Mouse (Mus musculus) intestine, embryonic 14.5 days (tissue): ENCODE data around the gene Rnf24. TPM values are rescaled to one million over a fixed set of nuclear protein-coding genes. Genes with fewer than 3 reads are reported as not detected.
A peak's percentile ranks its signal among the peaks of the same experiment; 100 is the strongest.

Experiments used
- ATAC-seq: fragments of 200-750 bp; cut with Nextera tagmentation; replicated peaks from 2 replicates; pipeline ENCODE4 v1.8.0; 2017; ENCODE audit warnings: low read depth, moderate number of reproducible peaks, moderate TSS enrichment, moderate library complexity; ENCODE audit not compliant: low FRiP score, low TSS enrichment
- DNase-seq: peaks from one replicate; pipeline ENCODE4 v3.0.0-alpha.2; 2018; ENCODE audit warnings: low spot score
- H3K27ac ChIP-seq: fragments of 300-500 bp; sonication (generic); 2 replicates; pipeline ENCODE4 v1.5.1; 2014; ENCODE audit warnings: low read depth, mild to moderate bottlenecking, control low read depth
- H3K27me3 ChIP-seq: fragments of 300-500 bp; sonication (generic); replicated peaks from 2 replicates; pipeline ENCODE4 v1.6.1; 2014; ENCODE audit warnings: low read length, control low read depth; ENCODE audit not compliant: control insufficient read depth, insufficient read depth
- H3K36me3 ChIP-seq: fragments of 300-500 bp; sonication (generic); 2 replicates; pipeline ENCODE4 v1.6.1; 2014; ENCODE audit warnings: low read length, control low read depth; ENCODE audit not compliant: control insufficient read depth, insufficient read depth
- H3K4me1 ChIP-seq: fragments of 300-500 bp; sonication (generic); replicated peaks from 2 replicates; pipeline ENCODE4 v1.6.1; 2014; ENCODE audit warnings: low read length, control low read depth, mixed read lengths; ENCODE audit not compliant: control insufficient read depth, insufficient read depth
- H3K4me2 ChIP-seq: fragments of 300-500 bp; sonication (generic); 2 replicates; pipeline ENCODE4 v1.6.1; 2014; ENCODE audit warnings: low read length
- H3K4me3 ChIP-seq: fragments of 300-500 bp; sonication (generic); 2 replicates; pipeline ENCODE4 v1.5.1; 2014; ENCODE audit warnings: low read depth, low read length, control low read depth, mixed read lengths
- H3K9ac ChIP-seq: fragments of 300-500 bp; sonication (generic); 2 replicates; pipeline ENCODE4 v1.6.1; 2014; ENCODE audit warnings: mild to moderate bottlenecking, low read length
- H3K9me3 ChIP-seq: fragments of 300-500 bp; sonication (generic); 2 replicates; pipeline ENCODE4 v1.6.1; 2016; ENCODE audit warnings: low read length, control low read depth; ENCODE audit not compliant: control insufficient read depth
- WGBS: fragments of 180-500 bp; shearing (Covaris S2); extraction: QIAGEN DNeasy Blood & Tissue Kit; methylation state at CpG from one replicate; pipeline ENCODE4 v1.1.7; 2014; 5-methylcytosine and 5-hydroxymethylcytosine counted together
- polyA plus RNA-seq: library from polyadenylated mRNA; unstranded; fragments of >200 nt; fragmentation: Nextera tagmentation; extraction: Ambion mirVana; gene quantifications from 2 replicates; pipeline ENCODE4 v1.2.1, GENCODE M21; 2014

The Rnf24 gene
- polyA plus RNA-seq, 1 experiment from 2014 or later = 2.7 TPM

- ATAC-seq (no peak; the same call in none of the 2 replicates), DNase-seq (no peak)
- Histone ChIP-seq H3K9ac (peak overlapping the region; percentile 89), H3K27ac (peak overlapping the region; percentile 71), H3K27me3 (no peaks in the 10 kb centered on the region), H3K36me3 (no peaks in the 10 kb centered on the region), H3K9me3 (no peaks in the 10 kb centered on the region), H3K4me3 (peak overlapping the region; percentile 89), H3K4me2 (peak overlapping the region; percentile 96), H3K4me1 (peaks cover 7% of the 10 kb centered on the region)
- WGBS = 1% methylated on average over 47 of the region's 51 CpGs
Measured at GRCm38 (mm10) chr2:131351968-131352746, 535 bp downstream of the Rnf24 start.

GRCm38 (mm10) chr2:131351471-131351870 lies 1.2 kb downstream of the Rnf24 start:
- no peaks in the 10 kb centered on the region for H3K27me3 ChIP-seq
- no peak for ATAC-seq
- no peaks in the 10 kb centered on the region for H3K9me3 ChIP-seq
- peak overlapping the region; percentile 89 for H3K4me3 ChIP-seq
- no peak for DNase-seq
- no peak overlapping the region for H3K27ac ChIP-seq
- WGBS = 16% methylated on average over 10 of the region's 10 CpGs
- no peaks in the 10 kb centered on the region for H3K36me3 ChIP-seq
- H3K4me1 ChIP-seq = peaks cover 7% of the 10 kb centered on the region
- peak overlapping the region; percentile 89; the same call in 1 of the 2 replicates for H3K9ac ChIP-seq
- peak overlapping the region; percentile 96 for H3K4me2 ChIP-seq

GRCm38 (mm10) chr2:131350301-131350700 lies 2.4 kb downstream of the Rnf24 start:
- DNase-seq (no peak), ATAC-seq (no peak)
- H3K27ac ChIP-seq = no peak overlapping the region
- no peak overlapping the region for H3K4me2 ChIP-seq
- no peak overlapping the region for H3K4me3 ChIP-seq
- no peak overlapping the region for H3K9ac ChIP-seq
- H3K9me3 ChIP-seq = no peaks in the 10 kb centered on the region
- H3K36me3 ChIP-seq = no peaks in the 10 kb centered on the region
- H3K4me1 ChIP-seq = peaks cover 7% of the 10 kb centered on the region
- no peaks in the 10 kb centered on the region for H3K27me3 ChIP-seq
- 88% methylated on average over 6 of the region's 6 CpGs for WGBS

- WGBS = 62% methylated on average over 3 of the region's 3 CpGs
- H3K9me3 ChIP-seq = no peaks in the 10 kb centered on the region
- no peak for ATAC-seq
Measured at GRCm38 (mm10) chr2:131345556-131345955, 7.1 kb downstream of the Rnf24 start.

GRCm38 (mm10) chr2:131344449-131344848 lies 8.2 kb downstream of the Rnf24 start:
- Histone ChIP-seq H3K4me2 (no peak overlapping the region), H3K9me3 (no peaks in the 10 kb centered on the region), H3K36me3 (no peaks in the 10 kb centered on the region), H3K4me3 (no peak overlapping the region), H3K4me1 (no peaks in the 10 kb centered on the region), H3K9ac (no peak overlapping the region), H3K27me3 (no peaks in the 10 kb centered on the region), H3K27ac (no peak overlapping the region)
- DNase-seq (no peak), ATAC-seq (no peak)
- WGBS = 83% methylated on average over 3 of the region's 3 CpGs

More at GRCm38 (mm10) chr2:131345556-131345955, 7.1 kb downstream of the Rnf24 start:
- H3K27ac ChIP-seq = no peak overlapping the region
- H3K27me3 ChIP-seq = no peaks in the 10 kb centered on the region
- no peaks in the 10 kb centered on the region for H3K36me3 ChIP-seq
- DNase-seq = no peak
- no peak overlapping the region for H3K4me2 ChIP-seq
- no peak overlapping the region for H3K4me3 ChIP-seq
- H3K4me1 ChIP-seq = no peaks in the 10 kb centered on the region
- no peak overlapping the region for H3K9ac ChIP-seq

GRCm38 (mm10) chr2:131337602-131338001 lies 15.1 kb downstream of the Rnf24 start:
- no peak overlapping the region for H3K4me2 ChIP-seq
- no peak for DNase-seq
- no peaks in the 10 kb centered on the region for H3K9me3 ChIP-seq
- H3K27me3 ChIP-seq = no peaks in the 10 kb centered on the region
- no peak for ATAC-seq
- no peaks in the 10 kb centered on the region for H3K36me3 ChIP-seq
- no peak overlapping the region for H3K4me3 ChIP-seq
- no peaks in the 10 kb centered on the region for H3K4me1 ChIP-seq
- no peak overlapping the region for H3K27ac ChIP-seq
- 77% methylated on average over 6 of the region's 6 CpGs for WGBS
- no peak overlapping the region for H3K9ac ChIP-seq

- ATAC-seq = no peak
- Histone ChIP-seq H3K4me3 (no peak overlapping the region), H3K9me3 (no peaks in the 10 kb centered on the region), H3K27me3 (no peaks in the 10 kb centered on the region), H3K9ac (no peak overlapping the region), H3K4me1 (no peaks in the 10 kb centered on the region), H3K27ac (no peak overlapping the region), H3K36me3 (no peaks in the 10 kb centered on the region), H3K4me2 (no peak overlapping the region)
- DNase-seq = no peak
- 84% methylated on average over 3 of the region's 3 CpGs for WGBS
Measured at GRCm38 (mm10) chr2:131330548-131330947, 22.1 kb downstream of the Rnf24 start.

GRCm38 (mm10) chr2:131328981-131329380 lies 23.7 kb downstream of the Rnf24 start:
- H3K27me3 ChIP-seq = no peaks in the 10 kb centered on the region
- H3K9ac ChIP-seq = no peak overlapping the region
- H3K9me3 ChIP-seq = no peaks in the 10 kb centered on the region
- WGBS = 89% methylated on average over 1 of the region's 1 CpGs
- no peak overlapping the region for H3K27ac ChIP-seq
- DNase-seq (no peak), ATAC-seq (no peak)
- no peak overlapping the region for H3K4me3 ChIP-seq
- no peaks in the 10 kb centered on the region for H3K36me3 ChIP-seq
- no peaks in the 10 kb centered on the region for H3K4me1 ChIP-seq
- no peak overlapping the region for H3K4me2 ChIP-seq

GRCm38 (mm10) chr2:131326044-131326443 lies 26.6 kb downstream of the Rnf24 start:
- WGBS = 52% methylated on average over 3 of the region's 3 CpGs
- H3K4me2 ChIP-seq = no peak overlapping the region
- DNase-seq (no peak), ATAC-seq (no peak)
- H3K4me3 ChIP-seq = no peak overlapping the region
- H3K36me3 ChIP-seq = no peaks in the 10 kb centered on the region
- H3K9ac ChIP-seq = no peak overlapping the region
- no peaks in the 10 kb centered on the region for H3K9me3 ChIP-seq
- no peaks in the 10 kb centered on the region for H3K4me1 ChIP-seq
- H3K27me3 ChIP-seq = no peaks in the 10 kb centered on the region
- no peak overlapping the region for H3K27ac ChIP-seq
